Mouse (Mus musculus) brain, embryonic 18.5 days (tissue): ENCODE results near the gene Zfpm1.

ENCODE experiments used
- DNase-seq: peaks from one replicate; pipeline ENCODE4 v3.0.0-alpha.2; 2012; ENCODE audit warnings: low read depth, low spot score

The Zfpm1 gene

GRCm38 (mm10) chr8:122274651-122275391, 7.1 kb upstream of the Zfpm1 start:
- no peak for DNase-seq

- DNase-seq = no peak
These were observed 5.6 kb upstream of the Zfpm1 start for GRCm38 (mm10) chr8:122276308-122276707.

- DNase-seq = no peak
These were observed 4.5 kb upstream of the Zfpm1 start for GRCm38 (mm10) chr8:122277204-122277995.

GRCm38 (mm10) chr8:122280156-122280555, 1.8 kb upstream of the Zfpm1 start:
- no peak for DNase-seq

- no peak for DNase-seq
These were observed 1.2 kb upstream of the Zfpm1 start for GRCm38 (mm10) chr8:122280588-122281316.

- DNase-seq = peak; percentile 92
These were observed 465 bp upstream of the Zfpm1 start for GRCm38 (mm10) chr8:122281317-122282034.

- no peak for DNase-seq
These were observed 787 bp downstream of the Zfpm1 start for GRCm38 (mm10) chr8:122282501-122283355.

GRCm38 (mm10) chr8:122283356-122284202, 1.6 kb downstream of the Zfpm1 start:
- DNase-seq = no peak

GRCm38 (mm10) chr8:122284203-122284658, 2.3 kb downstream of the Zfpm1 start:
- DNase-seq = no peak

GRCm38 (mm10) chr8:122284659-122285261, 2.8 kb downstream of the Zfpm1 start:
- DNase-seq = no peak

GRCm38 (mm10) chr8:122285727-122286126, 3.8 kb downstream of the Zfpm1 start:
- DNase-seq = no peak

- no peak for DNase-seq
These were observed 5.0 kb downstream of the Zfpm1 start for GRCm38 (mm10) chr8:122286899-122287298.

- no peak for DNase-seq
These were observed 5.8 kb downstream of the Zfpm1 start for GRCm38 (mm10) chr8:122287742-122288141.

- no peak for DNase-seq
These were observed 6.4 kb downstream of the Zfpm1 start for GRCm38 (mm10) chr8:122288344-122288743.

- DNase-seq = no peak
These were observed 9.1 kb downstream of the Zfpm1 start for GRCm38 (mm10) chr8:122291075-122291474.

- no peak for DNase-seq
These were observed 9.6 kb downstream of the Zfpm1 start for GRCm38 (mm10) chr8:122291549-122291948.

GRCm38 (mm10) chr8:122293484-122293883, 11.5 kb downstream of the Zfpm1 start:
- DNase-seq = no peak

GRCm38 (mm10) chr8:122294273-122294683, 12.3 kb downstream of the Zfpm1 start:
- no peak for DNase-seq

GRCm38 (mm10) chr8:122295389-122295788, 13.4 kb downstream of the Zfpm1 start:
- DNase-seq = no peak
